Mouse (Mus musculus) limb, embryonic 11.5 days (tissue): Measurements from ENCODE around the gene Gm12569. TPM values are rescaled to one million over a fixed set of nuclear protein-coding genes. Genes with fewer than 3 reads are reported as not detected.

Experiments
- polyA plus RNA-seq: library from polyadenylated mRNA; unstranded; fragments of >200 nt; fragmentation: Nextera tagmentation; extraction: Ambion mirVana; gene quantifications from 2 replicates; pipeline ENCODE4 v1.2.1, GENCODE M21; 2014

The Gm12569 gene
- polyA plus RNA-seq, 1 experiment from 2014 or later = not detected

Other genes with a start within 250 kb of the Gm12569 start
- not detected in 2 replicates for gene Olfr1377, start 238.5 kb upstream of the Gm12569 start, polyA plus RNA-seq
- gene Olfr51, start 216.9 kb upstream of the Gm12569 start, polyA plus RNA-seq = not detected in 2 replicates
- gene Olfr54, start 206.2 kb upstream of the Gm12569 start, polyA plus RNA-seq = not detected in 2 replicates
- gene Olfr1375, start 172.4 kb upstream of the Gm12569 start, polyA plus RNA-seq = not detected in 2 replicates
- gene Zfp354a, start 161.2 kb upstream of the Gm12569 start, polyA plus RNA-seq = 9.4 and 9.6 TPM in 2 replicates
- 147 and 160 TPM in 2 replicates for gene Clk4, start 41.3 kb downstream of the Gm12569 start, polyA plus RNA-seq
- gene BC049762, start 42.6 kb downstream of the Gm12569 start, polyA plus RNA-seq = 0.61 and 0.69 TPM in 2 replicates
- 21.1 and 26.6 TPM in 2 replicates for gene Col23a1, start 69.4 kb downstream of the Gm12569 start, polyA plus RNA-seq